Mouse (Mus musculus) liver, embryonic 11.5 days (tissue): ENCODE measurements around the gene Tlr13. TPM values are rescaled to one million over a fixed set of nuclear protein-coding genes. Genes with fewer than 3 reads are reported as not detected.

Experiments used
- ATAC-seq: fragments of 200-750 bp; cut with Nextera tagmentation; replicated peaks from 2 replicates; pipeline ENCODE4 v1.8.0; 2017; ENCODE audit warnings: moderate number of reproducible peaks, mild to moderate bottlenecking, moderate TSS enrichment, moderate library complexity; ENCODE audit not compliant: low FRiP score
- DNase-seq: peaks from one replicate; pipeline ENCODE4 v3.0.0-alpha.2; 2017; ENCODE audit warnings: low spot score
- H3K27ac ChIP-seq: fragments of 300-500 bp; sonication (generic); 2 replicates; pipeline ENCODE4 v1.5.1; 2014; ENCODE audit warnings: mild to moderate bottlenecking, low read depth, low read length, control low read depth
- H3K27me3 ChIP-seq: fragments of 300-500 bp; sonication (generic); replicated peaks from 2 replicates; pipeline ENCODE4 v1.6.1; 2014; ENCODE audit warnings: low read length, mixed read lengths; ENCODE audit not compliant: control insufficient read depth, insufficient read depth
- H3K36me3 ChIP-seq: fragments of 300-500 bp; sonication (generic); 2 replicates; pipeline ENCODE4 v1.6.1; 2014; ENCODE audit warnings: mild to moderate bottlenecking, low read length, moderate library complexity, mixed read lengths; ENCODE audit not compliant: control insufficient read depth, insufficient read depth
- H3K4me1 ChIP-seq: fragments of 300-500 bp; sonication (generic); replicated peaks from 2 replicates; pipeline ENCODE4 v1.6.1; 2014; ENCODE audit warnings: low read length, mixed read lengths; ENCODE audit not compliant: control insufficient read depth, insufficient read depth
- H3K4me2 ChIP-seq: fragments of 300-500 bp; sonication (generic); 2 replicates; pipeline ENCODE4 v1.6.1; 2014; ENCODE audit warnings: mild to moderate bottlenecking, control low read depth, moderate library complexity
- H3K4me3 ChIP-seq: fragments of 300-500 bp; sonication (generic); 2 replicates; pipeline ENCODE4 v1.5.1; 2014; ENCODE audit warnings: low read depth, low read length, control low read depth
- H3K9ac ChIP-seq: fragments of 300-500 bp; sonication (generic); 2 replicates; pipeline ENCODE4 v1.6.1; 2014; ENCODE audit warnings: low read depth, low read length, control low read depth
- H3K9me3 ChIP-seq: fragments of 300-500 bp; sonication (generic); 2 replicates; pipeline ENCODE4 v1.6.1; 2016; ENCODE audit warnings: low read length, inconsistent platforms, mixed read lengths; ENCODE audit not compliant: control insufficient read depth
- WGBS: fragments of 180-500 bp; shearing (Covaris S2); extraction: QIAGEN DNeasy Blood & Tissue Kit; methylation state at CpG from one replicate; pipeline ENCODE4 v1.1.7; 2014; 5-methylcytosine and 5-hydroxymethylcytosine counted together
- polyA plus RNA-seq: library from polyadenylated mRNA; unstranded; fragments of >200 nt; fragmentation: Nextera tagmentation; extraction: Ambion mirVana; gene quantifications from 2 replicates; pipeline ENCODE4 v1.2.1, GENCODE M21; 2014

Tlr13 gene
- polyA plus RNA-seq, 1 experiment from 2014 or later, result 1.1 TPM

DNA sequence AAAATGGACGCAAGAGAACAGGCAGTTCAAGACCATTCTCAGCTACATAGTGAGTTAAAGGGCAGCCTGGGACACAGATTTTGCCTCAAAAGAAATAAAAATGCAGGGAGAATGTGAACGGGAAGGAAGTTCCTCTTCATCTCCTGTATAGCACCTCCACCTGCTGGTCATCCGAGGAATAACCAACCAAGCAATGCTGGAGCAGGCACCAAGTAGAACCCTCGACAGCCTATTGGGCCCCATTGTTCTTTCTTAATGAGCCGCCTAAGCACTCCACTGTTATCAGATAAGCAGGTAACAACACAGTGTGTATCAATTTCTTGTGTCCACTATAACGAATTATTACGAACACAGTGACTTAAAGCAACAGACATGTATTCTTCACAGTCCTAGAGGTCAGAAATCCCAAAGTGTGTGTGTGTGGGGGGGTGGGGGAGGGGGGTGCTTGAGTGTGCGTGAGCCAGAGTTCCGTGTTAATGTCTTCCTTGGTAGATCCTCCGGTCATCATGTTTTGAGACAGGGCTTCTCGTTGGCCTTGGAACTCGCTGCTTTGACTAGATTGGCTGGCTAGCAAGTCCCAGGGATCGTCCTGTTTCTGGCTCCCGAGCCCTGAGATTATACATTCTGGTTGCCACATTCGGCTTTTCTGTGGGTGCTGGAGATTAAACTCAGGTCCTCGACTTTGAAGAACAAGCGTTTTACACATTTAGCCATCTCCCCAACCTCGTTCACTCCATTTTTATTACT, 28.3 kb downstream of the Tlr13 start:
- H3K27ac ChIP-seq, result no peak overlapping the region
- peak overlapping the region; percentile 57 for H3K4me2 ChIP-seq

GRCm38 (mm10) chrX:106171853-106172154, 28.8 kb downstream of the Tlr13 start:
- Histone ChIP-seq H3K27ac (no peak overlapping the region), H3K9ac (0 out of 2 replicates have a peak overlapping the region, but pooled peaks have one; percentile 35), H3K4me3 (peak overlapping the region; percentile 31), H3K36me3 (no peaks in the 10 kb centered on the region), H3K4me2 (peak overlapping the region; percentile 57), H3K4me1 (no peaks in the 10 kb centered on the region), H3K27me3 (no peaks in the 10 kb centered on the region), H3K9me3 (no peaks in the 10 kb centered on the region)
- ATAC-seq (peak; percentile 39; the same call in 1 of the 2 replicates), DNase-seq (no peak)
- WGBS, result 71% methylated on average over 5 of the region's 6 CpGs

More for the DNA sequence above, 28.3 kb downstream of the Tlr13 start:
- ATAC-seq, result peak; percentile 82
- Histone ChIP-seq H3K9me3 (no peaks in the 10 kb centered on the region), H3K36me3 (no peaks in the 10 kb centered on the region), H3K9ac (peak overlapping the region; percentile 35; the same call in 1 of the 2 replicates), H3K27me3 (no peaks in the 10 kb centered on the region), H3K4me3 (peak overlapping the region; percentile 31), H3K4me1 (no peaks in the 10 kb centered on the region)
- DNase-seq, result peak; percentile 48
- WGBS, result 27% methylated on average over 18 of the region's 18 CpGs

- WGBS, result 60% methylated on average over 9 of the region's 9 CpGs
- H3K27me3 ChIP-seq, result no peaks in the 10 kb centered on the region
- ATAC-seq, result no peak
- H3K9ac ChIP-seq, result no peak overlapping the region
- H3K4me1 ChIP-seq, result no peaks in the 10 kb centered on the region
- H3K36me3 ChIP-seq, result no peaks in the 10 kb centered on the region
- no peak overlapping the region for H3K27ac ChIP-seq
- no peaks in the 10 kb centered on the region for H3K9me3 ChIP-seq
- no peak overlapping the region for H3K4me3 ChIP-seq
- no peak overlapping the region for H3K4me2 ChIP-seq
- no peak for DNase-seq
Measured at GRCm38 (mm10) chrX:106176331-106176730, 33.3 kb downstream of the Tlr13 start.

GRCm38 (mm10) chrX:106184279-106184678, 41.3 kb downstream of the Tlr13 start:
- H3K4me1 ChIP-seq, result peaks cover 3% of the 10 kb centered on the region; the same call in 1 of the 2 replicates
- no peak overlapping the region for H3K4me3 ChIP-seq
- no peak overlapping the region for H3K27ac ChIP-seq
- no peak overlapping the region for H3K9ac ChIP-seq
- WGBS, result 15% methylated on average over 4 of the region's 4 CpGs
- H3K27me3 ChIP-seq, result peaks cover 3% of the 10 kb centered on the region
- no peak for ATAC-seq
- H3K36me3 ChIP-seq, result no peaks in the 10 kb centered on the region; the same call in 1 of the 2 replicates
- H3K4me2 ChIP-seq, result no peak overlapping the region
- no peaks in the 10 kb centered on the region for H3K9me3 ChIP-seq
- no peak for DNase-seq

DNA sequence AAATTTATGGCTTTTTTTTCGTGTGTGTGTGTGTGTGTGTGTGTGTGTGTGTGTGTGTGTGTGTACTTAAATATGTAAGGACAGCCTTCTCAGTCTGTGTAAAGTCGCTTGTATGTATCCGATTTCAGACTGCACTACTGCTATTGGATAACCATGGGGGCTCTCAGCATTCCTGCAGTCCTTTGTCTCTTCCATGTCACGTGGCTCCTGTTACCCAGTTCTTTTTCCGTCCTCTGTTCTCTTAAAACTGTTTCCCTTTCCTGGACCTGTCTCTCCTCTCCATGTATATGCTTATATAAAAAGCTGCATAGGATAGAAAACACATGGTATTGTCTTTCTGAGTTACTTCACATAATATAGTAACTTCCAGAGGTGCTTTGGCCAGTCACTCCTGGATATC, 42.7 kb downstream of the Tlr13 start:
- Histone ChIP-seq H3K4me3 (no peak overlapping the region), H3K4me2 (peak overlapping the region; percentile 56), H3K27me3 (peaks cover 3% of the 10 kb centered on the region), H3K9me3 (no peaks in the 10 kb centered on the region), H3K27ac (peak overlapping the region; percentile 58; the same call in 1 of the 2 replicates), H3K4me1 (peaks cover 3% of the 10 kb centered on the region; the same call in 1 of the 2 replicates), H3K9ac (no peak overlapping the region; the same call in 1 of the 2 replicates), H3K36me3 (no peaks in the 10 kb centered on the region; the same call in 1 of the 2 replicates)
- DNase-seq (no peak), ATAC-seq (no peak)
- WGBS, result 44% methylated on average over 5 of the region's 5 CpGs

GRCm38 (mm10) chrX:106186713-106187649, 44.0 kb downstream of the Tlr13 start, which contains the start of gene Pgk1:
Pgk1 (plus strand) TSS chrX:106187100.
- Histone ChIP-seq H3K4me1 (peaks cover 3% of the 10 kb centered on the region; the same call in 1 of the 2 replicates), H3K9me3 (no peaks in the 10 kb centered on the region), H3K9ac (peak within 1 kb of the TSS; percentile 76), H3K27me3 (peaks cover 3% of the 10 kb centered on the region), H3K4me2 (peak within 1 kb of the TSS; percentile 68), H3K27ac (peak within 1 kb of the TSS; percentile 73), H3K36me3 (no peaks in the 10 kb centered on the region; the same call in 1 of the 2 replicates), H3K4me3 (peak within 1 kb of the TSS; percentile 61)
- peak; percentile 91 for DNase-seq
- 12% methylated on average over 54 of the region's 55 CpGs for WGBS
- peak; percentile 96 for ATAC-seq

DNA sequence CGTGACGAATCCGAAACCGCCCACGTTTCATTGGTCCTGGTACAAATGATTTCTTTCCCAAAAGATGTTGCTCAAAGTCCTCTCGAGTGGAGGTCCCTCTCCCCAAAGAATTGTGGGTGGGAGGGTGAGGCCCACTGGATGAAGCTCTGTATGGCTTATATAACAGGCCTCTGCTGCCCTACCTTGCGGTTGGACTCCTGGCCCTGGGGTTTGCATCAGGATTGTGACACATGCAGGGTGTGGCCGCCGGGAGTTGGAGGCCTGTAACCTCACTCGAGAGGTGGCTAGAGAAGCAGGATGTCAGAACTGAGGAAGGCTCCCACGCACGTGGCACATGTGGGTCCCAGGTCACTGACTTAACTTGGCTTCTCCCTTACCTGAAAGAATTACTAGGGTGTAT, 44.7 kb downstream of the Tlr13 start:
- Histone ChIP-seq H3K27ac (peak overlapping the region; percentile 73), H3K4me2 (peak overlapping the region; percentile 68), H3K4me3 (peak overlapping the region; percentile 61), H3K4me1 (peaks cover 3% of the 10 kb centered on the region; the same call in 1 of the 2 replicates), H3K36me3 (peaks cover 2% of the 10 kb centered on the region; the same call in 1 of the 2 replicates), H3K9me3 (no peaks in the 10 kb centered on the region), H3K9ac (peak overlapping the region; percentile 76), H3K27me3 (peaks cover 3% of the 10 kb centered on the region)
- WGBS, result 18% methylated on average over 12 of the region's 12 CpGs
- DNase-seq (peak; percentile 48), ATAC-seq (peak; percentile 27; the same call in 1 of the 2 replicates)

DNA sequence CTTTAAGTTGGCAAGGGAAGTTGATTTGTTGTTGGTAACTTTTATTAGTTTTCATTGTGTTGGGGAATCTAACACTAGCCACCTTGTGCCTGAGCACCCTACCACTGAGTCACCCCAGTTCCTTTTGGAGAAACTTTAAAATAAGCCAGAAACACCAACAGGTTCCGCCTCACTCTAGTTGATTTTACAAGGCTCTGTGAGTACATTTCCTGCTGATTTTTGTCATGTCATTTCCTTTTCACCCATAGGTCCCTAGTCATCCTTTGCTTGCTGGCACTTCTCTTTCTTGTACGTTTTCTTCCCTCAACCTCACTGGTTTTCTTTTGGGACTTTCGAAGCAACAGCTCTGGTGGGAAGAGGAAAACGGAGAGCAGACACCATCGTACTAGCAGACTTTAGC, 46.4 kb downstream of the Tlr13 start:
- Histone ChIP-seq H3K4me3 (peak overlapping the region; percentile 61), H3K27me3 (peaks cover 3% of the 10 kb centered on the region), H3K27ac (peak overlapping the region; percentile 19; the same call in 1 of the 2 replicates), H3K4me2 (peak overlapping the region; percentile 68), H3K9me3 (no peaks in the 10 kb centered on the region), H3K9ac (peak overlapping the region; percentile 76), H3K36me3 (peaks cover 4% of the 10 kb centered on the region; the same call in 1 of the 2 replicates), H3K4me1 (peaks cover 3% of the 10 kb centered on the region; the same call in 1 of the 2 replicates)
- ATAC-seq (no peak), DNase-seq (no peak)
- 42% methylated on average over 5 of the region's 5 CpGs for WGBS
